9 mouse cellular contexts compared by ENCODE assay signal in the genomic region with DNA sequence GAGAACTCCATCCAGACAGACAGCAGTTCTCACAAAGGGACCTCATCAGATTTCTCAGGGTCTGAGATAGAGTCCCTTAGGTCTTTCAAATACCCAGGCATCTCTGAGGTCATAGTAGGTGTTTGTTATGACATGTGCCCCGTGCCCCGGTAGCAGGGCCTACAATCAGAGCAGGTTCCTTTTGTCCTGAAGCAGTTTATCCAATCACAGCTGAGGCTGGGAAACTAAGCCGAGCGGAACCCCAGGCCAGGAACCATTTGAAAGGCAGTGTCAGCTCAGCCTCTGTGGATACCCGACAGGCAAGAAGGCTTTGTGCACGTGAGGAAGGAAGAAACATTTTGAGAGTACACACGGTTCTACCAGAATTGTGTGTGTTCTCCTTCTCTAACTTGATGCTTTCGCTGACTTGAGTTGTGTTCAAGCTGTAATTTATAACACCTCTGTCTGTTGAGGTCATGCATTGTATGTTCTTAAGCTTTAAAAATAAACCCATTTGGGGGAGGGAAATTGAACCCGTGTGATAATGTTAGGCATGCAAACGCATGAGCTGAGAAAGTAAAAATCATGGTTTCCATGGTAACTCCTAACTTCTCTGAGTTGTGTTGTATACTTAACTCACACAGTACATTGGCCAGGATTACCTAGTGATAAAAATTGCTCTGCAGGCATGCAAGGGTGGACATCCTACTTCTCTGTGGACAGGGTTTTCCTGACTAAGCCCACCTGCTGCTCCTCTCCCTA.
DNase-seq lines count a peak whose midpoint lies in the region; ATAC-seq and TF ChIP-seq lines count a peak whose summit lies in the region.
"Had no signal": no experiment of that assay in that cellular context is flagged by ENCODE, and none has a peak within 500 bp of the region (broad histone marks: within the 10 kb centered on the region; RNA-seq: fewer than 3 reads in every experiment).

No protein-coding gene starts in this region.

- H3K27ac ChIP-seq in layer of hippocampus, adult 2 months, result peak overlapping the region; percentile 59; the same call in 1 of the 2 replicates
- peak overlapping the region; percentile 75 for H3K27ac ChIP-seq in embryonic facial prominence, embryonic 13.5 days
- 0 out of 2 replicates have a peak overlapping the region, but pooled peaks have one; percentile 17 for H3K27ac ChIP-seq in forebrain, embryonic 15.5 days (replicated peaks)
- H3K27ac ChIP-seq in olfactory bulb, adult 2 months (ENCODE audit: insufficient read depth, low read depth, low read length), result peak overlapping the region; percentile 69

- 27% methylated on average over 10 of the region's 10 CpGs for WGBS in embryonic facial prominence, embryonic 13.5 days
- 18% methylated on average over 10 of the region's 10 CpGs for WGBS in forebrain, embryonic 15.5 days
- 31% methylated on average over 10 of the region's 10 CpGs for WGBS in olfactory bulb, adult 2 months

- 0 out of 2 replicates have a peak overlapping the region, but pooled peaks have one; percentile 5 for H3K4me2 ChIP-seq in embryonic facial prominence, embryonic 13.5 days
- no peak overlapping the region for H3K4me2 ChIP-seq in forebrain, embryonic 15.5 days (replicated peaks)

- no peaks in the 10 kb centered on the region for H3K9me3 ChIP-seq in embryonic facial prominence, embryonic 13.5 days
- no peaks in the 10 kb centered on the region for H3K9me3 ChIP-seq in forebrain, embryonic 15.5 days

- H3K4me3 ChIP-seq in layer of hippocampus, adult 2 months, result no peak overlapping the region
- no peak overlapping the region for H3K4me3 ChIP-seq in embryonic facial prominence, embryonic 13.5 days
- no peak overlapping the region for H3K4me3 ChIP-seq in forebrain, embryonic 15.5 days
- no peak overlapping the region for H3K4me3 ChIP-seq in olfactory bulb, adult 2 months (ENCODE audit: insufficient read depth, low read depth, low read length)

- no peak for DNase-seq in layer of hippocampus, adult 2 months (ENCODE audit: low spot score in 2 of 2)
- DNase-seq in layer of hippocampus, adult 9-10 months (ENCODE audit: low spot score), result no peak
- no peak for DNase-seq in Muller cell, postnatal 12 days (ENCODE audit: inconsistent ontology term)
- DNase-seq: cerebellum, postnatal 36 days; heart, postnatal 36 days had no signal

- no peak for TF ChIP-seq POLR2A in olfactory bulb, adult 2 months (IDR thresholded peaks at IDR 0.05; ENCODE audit: insufficient read depth, low read depth, low read length)

- peaks cover 75% of the 10 kb centered on the region for H3K4me1 ChIP-seq in embryonic facial prominence, embryonic 13.5 days
- peaks cover 53% of the 10 kb centered on the region for H3K4me1 ChIP-seq in forebrain, embryonic 15.5 days
- peaks cover 44% of the 10 kb centered on the region for H3K4me1 ChIP-seq in olfactory bulb, adult 2 months (ENCODE audit: control insufficient read depth, insufficient read depth, low read length)

- H3K36me3 ChIP-seq in embryonic facial prominence, embryonic 13.5 days, result peaks cover 18% of the 10 kb centered on the region
- H3K36me3 ChIP-seq in forebrain, embryonic 15.5 days, result no peaks in the 10 kb centered on the region

- no peak overlapping the region for H3K9ac ChIP-seq in embryonic facial prominence, embryonic 13.5 days
- H3K9ac ChIP-seq in forebrain, embryonic 15.5 days (replicated peaks), result no peak overlapping the region

- no peak for ATAC-seq in embryonic facial prominence, embryonic 13.5 days (ENCODE audit: insufficient number of reproducible peaks, insufficient read depth, low FRiP score, low TSS enrichment, low read depth)
- ATAC-seq in forebrain, embryonic 15.5 days (replicated peaks), result no peak
- ATAC-seq in megakaryocyte, adult 5-6 weeks (ENCODE audit: poor library complexity, severe bottlenecking), result no peak

- no peak for TF ChIP-seq CTCF in layer of hippocampus, adult 2 months (conservative IDR thresholded peaks at IDR 0.05)
- no peak for TF ChIP-seq CTCF in olfactory bulb, adult 2 months (IDR thresholded peaks at IDR 0.05; ENCODE audit: insufficient read depth, low read depth, low read length)

- no peaks in the 10 kb centered on the region for H3K27me3 ChIP-seq in embryonic facial prominence, embryonic 13.5 days
- no peaks in the 10 kb centered on the region for H3K27me3 ChIP-seq in forebrain, embryonic 15.5 days

Comparison
In these comparisons a context has a peak if more than half of its experiments do, and no peak if none do; other contexts are left out.
1. H3K27ac ChIP-seq: peak in every context shown above with its lines; median percentile 75 in embryonic facial prominence, embryonic 13.5 days; 69 in olfactory bulb, adult 2 months; 59 in layer of hippocampus, adult 2 months; 17 in forebrain, embryonic 15.5 days.